Mouse (Mus musculus) urinary bladder, postnatal 36 days (tissue): Measurements from ENCODE around the gene Irx4.
A peak's percentile ranks its signal among the peaks of the same experiment; 100 is the strongest.

ENCODE experiments used
- DNase-seq, 2 experiments: peaks; one replicate each; pipeline ENCODE4 v3.0.0; 2022; ENCODE audit warnings: low spot score in 2 of 2, mixed read lengths in 1 of 2

Gene Irx4

GRCm38 (mm10) chr13:73260354-73261035 lies at the start of gene Irx4:
Irx4 (plus strand) TSS chr13:73260479.
- no peak for DNase-seq

GRCm38 (mm10) chr13:73214301-73214700 lies 46.0 kb upstream of the Irx4 start:
- no peak for DNase-seq

- DNase-seq = no peak
Observed at GRCm38 (mm10) chr13:73236461-73236860, 23.8 kb upstream of the Irx4 start.

- no peak for DNase-seq
Observed at GRCm38 (mm10) chr13:73239191-73239746, 21.0 kb upstream of the Irx4 start.

- DNase-seq = no peak
Observed at GRCm38 (mm10) chr13:73242556-73242955, 17.7 kb upstream of the Irx4 start.

GRCm38 (mm10) chr13:73246961-73247360 lies 13.3 kb upstream of the Irx4 start:
- DNase-seq = no peak

GRCm38 (mm10) chr13:73251222-73251621 lies 9.1 kb upstream of the Irx4 start:
- DNase-seq = no peak

GRCm38 (mm10) chr13:73252022-73252421 lies 8.3 kb upstream of the Irx4 start:
- DNase-seq = no peak

- DNase-seq = no peak
Observed at GRCm38 (mm10) chr13:73258415-73258814, 1.9 kb upstream of the Irx4 start.

GRCm38 (mm10) chr13:73259577-73260353 lies 514 bp upstream of the Irx4 start:
- no peak for DNase-seq

GRCm38 (mm10) chr13:73261036-73261730 lies 904 bp downstream of the Irx4 start:
- no peak for DNase-seq

- no peak for DNase-seq
Observed at GRCm38 (mm10) chr13:73261881-73262280, 1.6 kb downstream of the Irx4 start.

GRCm38 (mm10) chr13:73262336-73263127 lies 2.3 kb downstream of the Irx4 start:
- DNase-seq = no peak

- DNase-seq = no peak
Observed at GRCm38 (mm10) chr13:73263128-73263971, 3.1 kb downstream of the Irx4 start.

- DNase-seq = no peak
Observed at GRCm38 (mm10) chr13:73264166-73264735, 4.0 kb downstream of the Irx4 start.

GRCm38 (mm10) chr13:73264831-73265230 lies 4.6 kb downstream of the Irx4 start:
- DNase-seq = no peak

GRCm38 (mm10) chr13:73265442-73265841 lies 5.2 kb downstream of the Irx4 start:
- DNase-seq = peak in 1 of 2 experiments; percentile 7

- no peak for DNase-seq
Observed at GRCm38 (mm10) chr13:73267551-73267950, 7.3 kb downstream of the Irx4 start.

GRCm38 (mm10) chr13:73268702-73269101 lies 8.4 kb downstream of the Irx4 start:
- DNase-seq = no peak

GRCm38 (mm10) chr13:73269251-73269650 lies 9.0 kb downstream of the Irx4 start:
- DNase-seq = no peak
